Mouse (Mus musculus) intestine, postnatal 0 days (tissue): ENCODE results near the gene Try4. TPM values are rescaled to one million over a fixed set of nuclear protein-coding genes. Genes with fewer than 3 reads are reported as not detected.
"Not testable (repeated sequence)": the region's sequence is repeated elsewhere in the genome, so short reads cannot be mapped to it uniquely, and the experiment has no call there.

Source experiments
- ATAC-seq: fragments of 200-750 bp; cut with Nextera tagmentation; 2 replicates; pipeline ENCODE4 v1.8.0; 2017; ENCODE audit warnings: mild to moderate bottlenecking, moderate TSS enrichment, moderate library complexity
- H3K27ac ChIP-seq: fragments of 300-500 bp; sonication (generic); 2 replicates; pipeline ENCODE4 v1.5.1; 2014; ENCODE audit warnings: mild to moderate bottlenecking, low read depth, low read length, moderate library complexity
- H3K27me3 ChIP-seq: fragments of 300-500 bp; sonication (generic); replicated peaks from 2 replicates; pipeline ENCODE4 v1.6.1; 2014; ENCODE audit warnings: low read length, mixed read lengths; ENCODE audit not compliant: control insufficient read depth, insufficient read depth
- H3K36me3 ChIP-seq: fragments of 300-500 bp; sonication (generic); 2 replicates; pipeline ENCODE4 v1.6.1; 2014; ENCODE audit warnings: mild to moderate bottlenecking, moderate library complexity; ENCODE audit not compliant: control insufficient read depth, insufficient read depth
- H3K4me1 ChIP-seq: fragments of 300-500 bp; sonication (generic); replicated peaks from 2 replicates; pipeline ENCODE4 v1.6.1; 2014; ENCODE audit warnings: antibody characterized with exemption, low read length, mixed read lengths; ENCODE audit not compliant: control insufficient read depth, insufficient read depth
- H3K4me2 ChIP-seq: fragments of 300-500 bp; sonication (generic); replicated peaks from 2 replicates; pipeline ENCODE4 v1.6.1; 2014; ENCODE audit warnings: low read depth, mild to moderate bottlenecking, moderate library complexity
- H3K4me3 ChIP-seq: fragments of 300-500 bp; sonication (generic); 2 replicates; pipeline ENCODE4 v1.5.1; 2014; ENCODE audit warnings: low read depth, low read length
- H3K9ac ChIP-seq: fragments of 300-500 bp; sonication (generic); 2 replicates; pipeline ENCODE4 v1.6.1; 2014; ENCODE audit warnings: mild to moderate bottlenecking, low read depth, low read length
- H3K9me3 ChIP-seq: fragments of 300-500 bp; sonication (generic); 2 replicates; pipeline ENCODE4 v1.6.1; 2016; ENCODE audit warnings: mixed run types; ENCODE audit not compliant: control insufficient read depth
- CTCF ChIP-seq: sonication (generic); IDR thresholded peaks from 2 replicates; pipeline ENCODE4 v1.5.1; 2016; ENCODE audit warnings: low read depth, mild to moderate bottlenecking, control low read depth, antibody characterized with exemption, moderate library complexity
- WGBS: fragments of 180-500 bp; shearing (Covaris S2); extraction: QIAGEN DNeasy Blood & Tissue Kit; methylation state at CpG from one replicate; pipeline ENCODE4 v1.1.7; 2014; 5-methylcytosine and 5-hydroxymethylcytosine counted together
- polyA plus RNA-seq: library from polyadenylated mRNA; unstranded; fragments of >200 nt; fragmentation: Nextera tagmentation; extraction: Ambion mirVana; gene quantifications from 2 replicates; pipeline ENCODE4 v1.2.1, GENCODE M21; 2015

Gene Try4
- polyA plus RNA-seq: 10.2 and 18.9 TPM in 2 replicates

- no peak within 1 kb of the TSS for H3K27ac ChIP-seq
- no peak for TF ChIP-seq CTCF
- no peaks in the 10 kb centered on the region for H3K36me3 ChIP-seq
- no peak within 1 kb of the TSS for H3K4me3 ChIP-seq
- H3K27me3 ChIP-seq: no peaks in the 10 kb centered on the region
- no peak within 1 kb of the TSS for H3K4me2 ChIP-seq
- H3K9me3 ChIP-seq: no peaks in the 10 kb centered on the region
- H3K9ac ChIP-seq: no peak within 1 kb of the TSS
- no peak for ATAC-seq
- 57% methylated on average over 1 of the region's 1 CpGs for WGBS
- no peaks in the 10 kb centered on the region for H3K4me1 ChIP-seq
Measured at GRCm38 (mm10) chr6:41301969-41302368, at the start of gene Try4. Try4 (plus strand) TSS chr6:41302269.

GRCm38 (mm10) chr6:41253314-41253713 lies 48.8 kb upstream of the Try4 start:
- not testable (repeated sequence) for H3K9me3 ChIP-seq, ATAC-seq
- 90% methylated on average over 9 of the region's 9 CpGs for WGBS

GRCm38 (mm10) chr6:41256424-41256823 lies 45.6 kb upstream of the Try4 start:
- Histone ChIP-seq H3K27me3 (no peaks in the 10 kb centered on the region), H3K9me3 (no peaks in the 10 kb centered on the region), H3K4me3 (no peak overlapping the region), H3K27ac (no peak overlapping the region), H3K4me2 (no peak overlapping the region), H3K36me3 (no peaks in the 10 kb centered on the region), H3K9ac (no peak overlapping the region), H3K4me1 (no peaks in the 10 kb centered on the region)
- WGBS: 80% methylated on average over 2 of the region's 2 CpGs
- TF ChIP-seq CTCF: no peak
- no peak for ATAC-seq

More at GRCm38 (mm10) chr6:41253314-41253713, 48.8 kb upstream of the Try4 start:
- H3K4me2 ChIP-seq, H3K27ac ChIP-seq, H3K4me3 ChIP-seq, H3K9ac ChIP-seq, H3K27me3 ChIP-seq, H3K36me3 ChIP-seq, H3K4me1 ChIP-seq: not testable (repeated sequence)

- no peaks in the 10 kb centered on the region for H3K4me1 ChIP-seq
- no peaks in the 10 kb centered on the region for H3K9me3 ChIP-seq
- H3K9ac ChIP-seq: no peak overlapping the region
- H3K4me2 ChIP-seq: no peak overlapping the region
- H3K4me3 ChIP-seq: no peak overlapping the region
- no peaks in the 10 kb centered on the region for H3K27me3 ChIP-seq
- WGBS: 67% methylated on average over 3 of the region's 3 CpGs
- TF ChIP-seq CTCF: no peak
- ATAC-seq: no peak
- H3K36me3 ChIP-seq: no peaks in the 10 kb centered on the region
- H3K27ac ChIP-seq: no peak overlapping the region
Measured at GRCm38 (mm10) chr6:41257432-41257831, 44.6 kb upstream of the Try4 start.

GRCm38 (mm10) chr6:41262796-41263195 lies 39.3 kb upstream of the Try4 start:
- TF ChIP-seq CTCF: peak; percentile 47
- no peak overlapping the region for H3K4me3 ChIP-seq
- H3K4me2 ChIP-seq: no peak overlapping the region
- H3K27ac ChIP-seq: no peak overlapping the region
- no peaks in the 10 kb centered on the region for H3K36me3 ChIP-seq
- no peaks in the 10 kb centered on the region for H3K4me1 ChIP-seq
- no peak overlapping the region for H3K9ac ChIP-seq
- H3K27me3 ChIP-seq: no peaks in the 10 kb centered on the region
- 53% methylated on average over 3 of the region's 3 CpGs for WGBS
- no peaks in the 10 kb centered on the region for H3K9me3 ChIP-seq
- ATAC-seq: no peak

GRCm38 (mm10) chr6:41266140-41266539 lies 35.9 kb upstream of the Try4 start:
- no peak overlapping the region for H3K4me3 ChIP-seq
- H3K9ac ChIP-seq: no peak overlapping the region
- WGBS: 87% methylated on average over 6 of the region's 6 CpGs
- H3K27ac ChIP-seq: no peak overlapping the region
- no peak for ATAC-seq
- no peaks in the 10 kb centered on the region for H3K27me3 ChIP-seq
- no peak overlapping the region for H3K4me2 ChIP-seq
- no peaks in the 10 kb centered on the region for H3K4me1 ChIP-seq
- H3K9me3 ChIP-seq: no peaks in the 10 kb centered on the region
- no peaks in the 10 kb centered on the region for H3K36me3 ChIP-seq
- TF ChIP-seq CTCF: no peak

GRCm38 (mm10) chr6:41298255-41298654 lies 3.8 kb upstream of the Try4 start:
- ATAC-seq: no peak
- no peak overlapping the region for H3K4me2 ChIP-seq
- H3K27me3 ChIP-seq: no peaks in the 10 kb centered on the region
- no peak for TF ChIP-seq CTCF
- no peak overlapping the region for H3K4me3 ChIP-seq
- WGBS: 11% methylated on average over 1 of the region's 1 CpGs
- H3K9ac ChIP-seq: no peak overlapping the region
- no peaks in the 10 kb centered on the region for H3K4me1 ChIP-seq
- no peak overlapping the region for H3K27ac ChIP-seq
- H3K9me3 ChIP-seq: no peaks in the 10 kb centered on the region
- H3K36me3 ChIP-seq: no peaks in the 10 kb centered on the region

- 57% methylated on average over 3 of the region's 3 CpGs for WGBS
- not testable (repeated sequence) for H3K27ac ChIP-seq
Measured at GRCm38 (mm10) chr6:41316741-41317140, 14.7 kb downstream of the Try4 start, which contains the start of gene Try5. Try5 (minus strand) TSS chr6:41316841.

More at GRCm38 (mm10) chr6:41316741-41317140, 14.7 kb downstream of the Try4 start, which contains the start of gene Try5:
- H3K9ac ChIP-seq, H3K4me3 ChIP-seq, ATAC-seq, H3K36me3 ChIP-seq, H3K27me3 ChIP-seq, H3K4me1 ChIP-seq, H3K4me2 ChIP-seq, H3K9me3 ChIP-seq: not testable (repeated sequence)
